8 mouse cellular contexts compared by ENCODE assay signal in genomic region chr9:57639661-57640328, GRCm38 (mm10). TPM values are rescaled to one million over a fixed set of nuclear protein-coding genes. Genes with fewer than 3 reads are reported as not detected.
DNase-seq lines count a peak whose midpoint lies in the region; ATAC-seq and TF ChIP-seq lines count a peak whose summit lies in the region.

No protein-coding gene starts in this region.

- H3K9me3 ChIP-seq in embryonic facial prominence, embryonic 13.5 days: no peaks in the 10 kb centered on the region
- no peaks in the 10 kb centered on the region for H3K9me3 ChIP-seq in intestine, embryonic 16.5 days (ENCODE audit: control insufficient read depth, low read length)
- H3K9me3 ChIP-seq in neural tube, embryonic 13.5 days: no peaks in the 10 kb centered on the region

- H3K36me3 ChIP-seq in liver, adult 2 months (ENCODE audit: control insufficient read depth, insufficient read depth, low read length): no peaks in the 10 kb centered on the region
- peaks cover 15% of the 10 kb centered on the region for H3K36me3 ChIP-seq in embryonic facial prominence, embryonic 13.5 days
- peaks cover 2% of the 10 kb centered on the region; the same call in 1 of the 2 replicates for H3K36me3 ChIP-seq in intestine, embryonic 16.5 days (ENCODE audit: control insufficient read depth, insufficient read depth, low read length)
- H3K36me3 ChIP-seq in neural tube, embryonic 13.5 days: peaks cover 10% of the 10 kb centered on the region

- H3K4me3 ChIP-seq in liver, adult 2 months (ENCODE audit: insufficient read depth, low read depth, low read length): no peak overlapping the region; the same call in 1 of the 2 replicates
- H3K4me3 ChIP-seq in embryonic facial prominence, embryonic 13.5 days: peak overlapping the region; percentile 23
- peak overlapping the region; percentile 41 for H3K4me3 ChIP-seq in intestine, embryonic 16.5 days (ENCODE audit: low read length)
- H3K4me3 ChIP-seq in neural tube, embryonic 13.5 days: no peak overlapping the region

- no peaks in the 10 kb centered on the region for H3K27me3 ChIP-seq in liver, adult 2 months (ENCODE audit: control insufficient read depth, insufficient read depth, low read length)
- no peaks in the 10 kb centered on the region for H3K27me3 ChIP-seq in embryonic facial prominence, embryonic 13.5 days
- H3K27me3 ChIP-seq in intestine, embryonic 16.5 days (replicated peaks; ENCODE audit: control insufficient read depth, insufficient read depth, low read length): no peaks in the 10 kb centered on the region
- H3K27me3 ChIP-seq in neural tube, embryonic 13.5 days: no peaks in the 10 kb centered on the region

- no peak for ATAC-seq in embryonic facial prominence, embryonic 13.5 days (ENCODE audit: insufficient number of reproducible peaks, insufficient read depth, low FRiP score, low TSS enrichment, low read depth)
- no peak for ATAC-seq in intestine, embryonic 16.5 days
- ATAC-seq in neural tube, embryonic 13.5 days (ENCODE audit: low read depth): no peak

- no peak for DNase-seq in liver, adult 2 months (ENCODE audit: extremely low read depth, low read depth, low spot score)
- no peak for DNase-seq in liver
- no peak for DNase-seq in urinary bladder, adult 18-20 months (ENCODE audit: low spot score in 2 of 2)
- no peak for DNase-seq in cerebellum, adult 11-12 months
- DNase-seq in cerebellum, adult 9-11 months: no peak

- peaks cover 73% of the 10 kb centered on the region for H3K79me2 ChIP-seq in liver, adult 2 months (ENCODE audit: control insufficient read depth, insufficient read depth, low read length)

- H3K27ac ChIP-seq in liver, adult 2 months (replicated peaks; ENCODE audit: insufficient read depth, low read depth, low read length): peak overlapping the region; percentile 10
- H3K27ac ChIP-seq in embryonic facial prominence, embryonic 13.5 days: peak overlapping the region; percentile 89
- peak overlapping the region; percentile 94 for H3K27ac ChIP-seq in intestine, embryonic 16.5 days (ENCODE audit: low read length)
- H3K27ac ChIP-seq in neural tube, embryonic 13.5 days (replicated peaks): peak overlapping the region; percentile 57; the same call in 1 of the 2 replicates

- TF ChIP-seq CTCF in liver, adult 2 months (IDR thresholded peaks at IDR 0.05; ENCODE audit: low read depth, low read length): no peak

- H3K9ac ChIP-seq in liver, adult 2 months (ENCODE audit: low read depth, low read length): peak overlapping the region; percentile 7
- H3K9ac ChIP-seq in embryonic facial prominence, embryonic 13.5 days: peak overlapping the region; percentile 60
- peak overlapping the region; percentile 64 for H3K9ac ChIP-seq in intestine, embryonic 16.5 days (ENCODE audit: low read depth, low read length)
- H3K9ac ChIP-seq in neural tube, embryonic 13.5 days: peak overlapping the region; percentile 62

- 33% methylated on average over 5 of the region's 5 CpGs for WGBS in liver, adult 2 months
- WGBS in embryonic facial prominence, embryonic 13.5 days: 47% methylated on average over 5 of the region's 5 CpGs
- WGBS in intestine, embryonic 16.5 days: 64% methylated on average over 5 of the region's 5 CpGs
- 72% methylated on average over 5 of the region's 5 CpGs for WGBS in neural tube, embryonic 13.5 days

- peak overlapping the region; percentile 53 for H3K4me2 ChIP-seq in embryonic facial prominence, embryonic 13.5 days
- peak overlapping the region; percentile 53 for H3K4me2 ChIP-seq in intestine, embryonic 16.5 days (ENCODE audit: low read depth, low read length)
- H3K4me2 ChIP-seq in neural tube, embryonic 13.5 days: peak overlapping the region; percentile 42

- TF ChIP-seq POLR2A in liver, adult 2 months (IDR thresholded peaks at IDR 0.05; ENCODE audit: extremely low read depth, insufficient read depth, low read length): no peak

- peaks cover 55% of the 10 kb centered on the region for H3K4me1 ChIP-seq in liver, adult 2 months (ENCODE audit: control insufficient read depth, insufficient read depth, low read length)
- H3K4me1 ChIP-seq in embryonic facial prominence, embryonic 13.5 days: peaks cover 79% of the 10 kb centered on the region
- H3K4me1 ChIP-seq in intestine, embryonic 16.5 days (ENCODE audit: control insufficient read depth, insufficient read depth, low read length): peaks cover 79% of the 10 kb centered on the region
- peaks cover 78% of the 10 kb centered on the region for H3K4me1 ChIP-seq in neural tube, embryonic 13.5 days (replicated peaks)

RNA-seq across cellular contexts. Expression of gene Csk, which starts 13.6 kb away (rescaled TPM):
- total RNA-seq in liver, adult 2 months (2014; rRNA removed): 18.3 and 32.8 TPM in 2 replicates
- 31.4 and 33.9 TPM in 2 replicates for polyA plus RNA-seq in liver, adult 2 months (2012; rRNA removed)
- 32.4 and 38.0 TPM in 2 replicates for polyA plus RNA-seq in embryonic facial prominence, embryonic 13.5 days (2015; fragmentation: Nextera tagmentation; extraction: Ambion mirVana)
- polyA plus RNA-seq in intestine, embryonic 16.5 days (2015; fragmentation: Nextera tagmentation; extraction: Ambion mirVana): 35.9 and 36.6 TPM in 2 replicates
- polyA plus RNA-seq in neural tube, embryonic 13.5 days (2015; fragmentation: Nextera tagmentation; extraction: Ambion mirVana): 43.7 and 43.9 TPM in 2 replicates

RNA-seq across cellular contexts. Expression of gene Lman1l, which starts 19.2 kb away (rescaled TPM):
- total RNA-seq in liver, adult 2 months (2014; rRNA removed): not detected in 2 replicates
- not detected in 2 replicates for polyA plus RNA-seq in liver, adult 2 months (2012; rRNA removed)
- not detected in 2 replicates for polyA plus RNA-seq in embryonic facial prominence, embryonic 13.5 days (2015; fragmentation: Nextera tagmentation; extraction: Ambion mirVana)
- polyA plus RNA-seq in intestine, embryonic 16.5 days (2015; fragmentation: Nextera tagmentation; extraction: Ambion mirVana): not detected in 2 replicates
- polyA plus RNA-seq in neural tube, embryonic 13.5 days (2015; fragmentation: Nextera tagmentation; extraction: Ambion mirVana): not detected in 2 replicates

RNA-seq across cellular contexts. Expression of gene Cplx3, which starts 33.7 kb away (rescaled TPM):
- not detected in 2 replicates for total RNA-seq in liver, adult 2 months (2014; rRNA removed)
- not detected in 2 replicates for polyA plus RNA-seq in liver, adult 2 months (2012; rRNA removed)
- not detected in 2 replicates for polyA plus RNA-seq in embryonic facial prominence, embryonic 13.5 days (2015; fragmentation: Nextera tagmentation; extraction: Ambion mirVana)
- polyA plus RNA-seq in intestine, embryonic 16.5 days (2015; fragmentation: Nextera tagmentation; extraction: Ambion mirVana): not detected in 2 replicates
- polyA plus RNA-seq in neural tube, embryonic 13.5 days (2015; fragmentation: Nextera tagmentation; extraction: Ambion mirVana): not detected in 2 replicates

RNA-seq across cellular contexts. Expression of gene Cyp1a2, which starts 43.7 kb away (rescaled TPM):
- 495 and 621 TPM in 2 replicates for total RNA-seq in liver, adult 2 months (2014; rRNA removed)
- polyA plus RNA-seq in liver, adult 2 months (2012; rRNA removed): 954 and 976 TPM in 2 replicates
- polyA plus RNA-seq in embryonic facial prominence, embryonic 13.5 days (2015; fragmentation: Nextera tagmentation; extraction: Ambion mirVana): not detected in 2 replicates
- polyA plus RNA-seq in intestine, embryonic 16.5 days (2015; fragmentation: Nextera tagmentation; extraction: Ambion mirVana): not detected in 2 replicates
- polyA plus RNA-seq in neural tube, embryonic 13.5 days (2015; fragmentation: Nextera tagmentation; extraction: Ambion mirVana): not detected in 2 replicates

RNA-seq across cellular contexts. Expression of gene Cyp1a1, which starts 47.9 kb away (rescaled TPM):
- total RNA-seq in liver, adult 2 months (2014; rRNA removed): 0.74 and 1.0 TPM in 2 replicates
- 1.0 TPM in 2 replicates for polyA plus RNA-seq in liver, adult 2 months (2012; rRNA removed)
- polyA plus RNA-seq in embryonic facial prominence, embryonic 13.5 days (2015; fragmentation: Nextera tagmentation; extraction: Ambion mirVana): not detected in 2 replicates
- not detected in 2 replicates for polyA plus RNA-seq in intestine, embryonic 16.5 days (2015; fragmentation: Nextera tagmentation; extraction: Ambion mirVana)
- 0.15 TPM in 1 of 2 replicates, not detected in the other for polyA plus RNA-seq in neural tube, embryonic 13.5 days (2015; fragmentation: Nextera tagmentation; extraction: Ambion mirVana)

Comparison
In these comparisons a context has a peak if more than half of its experiments do, and no peak if none do; other contexts are left out.
1. H3K27ac ChIP-seq: peak in every context shown above with its lines; median percentile 94 in intestine, embryonic 16.5 days; 89 in embryonic facial prominence, embryonic 13.5 days; 57 in neural tube, embryonic 13.5 days; 10 in liver, adult 2 months.
2. H3K4me3 ChIP-seq: peak in embryonic facial prominence, embryonic 13.5 days (single experiment) and intestine, embryonic 16.5 days (single experiment); none in liver, adult 2 months (single experiment) and neural tube, embryonic 13.5 days (single experiment).
3. H3K9ac ChIP-seq: peak in every context shown above with its lines; median percentile 64 in intestine, embryonic 16.5 days; 62 in neural tube, embryonic 13.5 days; 60 in embryonic facial prominence, embryonic 13.5 days; 7 in liver, adult 2 months.
4. Peak in every context shown above with its lines, with median percentiles within 50 percentile points of each other: H3K4me2 ChIP-seq.